Mouse (Mus musculus) hindbrain, embryonic 16.5 days (tissue): ENCODE results near the gene Slc26a8. TPM values are rescaled to one million over a fixed set of nuclear protein-coding genes. Genes with fewer than 3 reads are reported as not detected.

ENCODE experiments used
- ATAC-seq: fragments of 200-750 bp; cut with Nextera tagmentation; 2 replicates; pipeline ENCODE4 v1.8.0; 2017; ENCODE audit warnings: moderate TSS enrichment, moderate library complexity
- H3K27ac ChIP-seq: fragments of 300-500 bp; sonication (generic); 2 replicates; pipeline ENCODE4 v1.5.1; 2014; ENCODE audit warnings: low read depth, mild to moderate bottlenecking, control low read depth, low read length, moderate library complexity
- H3K27me3 ChIP-seq: fragments of 300-500 bp; sonication (generic); replicated peaks from 2 replicates; pipeline ENCODE4 v1.6.1; 2014; ENCODE audit warnings: low read length; ENCODE audit not compliant: control insufficient read depth, insufficient read depth
- H3K36me3 ChIP-seq: fragments of 300-500 bp; sonication (generic); 2 replicates; pipeline ENCODE4 v1.6.1; 2014; ENCODE audit warnings: mild to moderate bottlenecking, low read length, moderate library complexity, mixed read lengths; ENCODE audit not compliant: control insufficient read depth, insufficient read depth
- H3K4me1 ChIP-seq: fragments of 300-500 bp; sonication (generic); 2 replicates; pipeline ENCODE4 v1.6.1; 2014; ENCODE audit warnings: low read depth, low read length; ENCODE audit not compliant: control insufficient read depth, insufficient read depth
- H3K4me2 ChIP-seq: fragments of 300-500 bp; sonication (generic); 2 replicates; pipeline ENCODE4 v1.6.1; 2014; ENCODE audit warnings: mild to moderate bottlenecking, low read length, control low read depth, moderate library complexity
- H3K4me3 ChIP-seq: fragments of 300-500 bp; sonication (generic); 2 replicates; pipeline ENCODE4 v1.5.1; 2014; ENCODE audit warnings: mild to moderate bottlenecking, low read length, control low read depth, moderate library complexity
- H3K9ac ChIP-seq: fragments of 300-500 bp; sonication (generic); 2 replicates; pipeline ENCODE4 v1.6.1; 2014; ENCODE audit warnings: low read depth, mild to moderate bottlenecking, control low read depth, low read length, moderate library complexity
- H3K9me3 ChIP-seq: fragments of 300-500 bp; sonication (generic); 2 replicates; pipeline ENCODE4 v1.6.1; 2014; ENCODE audit warnings: mild to moderate bottlenecking, low read length, moderate library complexity; ENCODE audit not compliant: control insufficient read depth
- WGBS: fragments of 180-500 bp; shearing (Covaris S2); extraction: QIAGEN DNeasy Blood & Tissue Kit; methylation state at CpG from one replicate; pipeline ENCODE4 v1.1.7; 2014; 5-methylcytosine and 5-hydroxymethylcytosine counted together
- polyA plus RNA-seq: library from polyadenylated mRNA; unstranded; fragments of >200 nt; fragmentation: Nextera tagmentation; extraction: Ambion mirVana; gene quantifications from 2 replicates; pipeline ENCODE4 v1.2.1, GENCODE M21; 2015

The Slc26a8 gene
- polyA plus RNA-seq, 1 experiment from 2014 or later = 1.4 TPM

GRCm38 (mm10) chr17:28600780-28601179 is 89.3 kb downstream of the Slc26a8 start:
- no peak overlapping the region for H3K9ac ChIP-seq
- peaks cover 57% of the 10 kb centered on the region for H3K36me3 ChIP-seq
- H3K4me2 ChIP-seq = no peak overlapping the region
- H3K27me3 ChIP-seq = no peaks in the 10 kb centered on the region
- no peak for ATAC-seq
- no peak overlapping the region for H3K4me3 ChIP-seq
- no peak overlapping the region for H3K27ac ChIP-seq
- H3K4me1 ChIP-seq = no peaks in the 10 kb centered on the region
- H3K9me3 ChIP-seq = no peaks in the 10 kb centered on the region
- WGBS = 94% methylated on average over 5 of the region's 5 CpGs

- Histone ChIP-seq H3K27ac (no peak overlapping the region), H3K27me3 (no peaks in the 10 kb centered on the region), H3K9ac (no peak overlapping the region), H3K36me3 (peaks cover 43% of the 10 kb centered on the region), H3K4me1 (no peaks in the 10 kb centered on the region), H3K4me2 (no peak overlapping the region), H3K9me3 (no peaks in the 10 kb centered on the region), H3K4me3 (no peak overlapping the region)
- WGBS = 70% methylated on average over 4 of the region's 4 CpGs
- ATAC-seq = no peak
Observed at GRCm38 (mm10) chr17:28593965-28594364, 96.1 kb downstream of the Slc26a8 start.

- no peaks in the 10 kb centered on the region for H3K4me1 ChIP-seq
- no peak overlapping the region for H3K27ac ChIP-seq
- no peak; the same call in 1 of the 2 replicates for ATAC-seq
- no peak overlapping the region for H3K4me2 ChIP-seq
- 20% methylated on average over 4 of the region's 4 CpGs for WGBS
- H3K9ac ChIP-seq = no peak overlapping the region
- no peaks in the 10 kb centered on the region for H3K27me3 ChIP-seq
- no peaks in the 10 kb centered on the region for H3K9me3 ChIP-seq
- H3K4me3 ChIP-seq = no peak overlapping the region
- peaks cover 42% of the 10 kb centered on the region for H3K36me3 ChIP-seq
Observed at GRCm38 (mm10) chr17:28592998-28593397, 97.0 kb downstream of the Slc26a8 start.

GRCm38 (mm10) chr17:28591476-28591875 is 98.6 kb downstream of the Slc26a8 start:
- H3K27ac ChIP-seq = no peak overlapping the region
- H3K4me1 ChIP-seq = no peaks in the 10 kb centered on the region
- no peaks in the 10 kb centered on the region for H3K9me3 ChIP-seq
- WGBS = 97% methylated on average over 5 of the region's 5 CpGs
- H3K27me3 ChIP-seq = no peaks in the 10 kb centered on the region
- H3K9ac ChIP-seq = no peak overlapping the region
- ATAC-seq = no peak
- H3K4me2 ChIP-seq = no peak overlapping the region
- peaks cover 32% of the 10 kb centered on the region for H3K36me3 ChIP-seq
- H3K4me3 ChIP-seq = no peak overlapping the region

GRCm38 (mm10) chr17:28590596-28590995 is 99.4 kb downstream of the Slc26a8 start:
- H3K4me2 ChIP-seq = no peak overlapping the region
- no peaks in the 10 kb centered on the region for H3K4me1 ChIP-seq
- H3K27ac ChIP-seq = no peak overlapping the region
- H3K9ac ChIP-seq = no peak overlapping the region
- no peak for ATAC-seq
- no peaks in the 10 kb centered on the region for H3K9me3 ChIP-seq
- H3K4me3 ChIP-seq = no peak overlapping the region
- peaks cover 27% of the 10 kb centered on the region for H3K36me3 ChIP-seq
- no peaks in the 10 kb centered on the region for H3K27me3 ChIP-seq
- WGBS = 88% methylated on average over 3 of the region's 3 CpGs

- Histone ChIP-seq H3K27me3 (no peaks in the 10 kb centered on the region), H3K9me3 (no peaks in the 10 kb centered on the region), H3K27ac (no peak overlapping the region), H3K9ac (no peak overlapping the region), H3K4me2 (no peak overlapping the region), H3K36me3 (peaks cover 24% of the 10 kb centered on the region), H3K4me3 (no peak overlapping the region), H3K4me1 (no peaks in the 10 kb centered on the region)
- 71% methylated on average over 2 of the region's 2 CpGs for WGBS
- ATAC-seq = no peak
Observed at GRCm38 (mm10) chr17:28588591-28588990, 101.4 kb downstream of the Slc26a8 start.

Other genes starting within 250 kb of the Slc26a8 start
- gene Fkbp5, start 172.7 kb downstream of the Slc26a8 start, polyA plus RNA-seq = 26.7 and 30.8 TPM in 2 replicates
- gene Armc12, start 159.4 kb downstream of the Slc26a8 start, polyA plus RNA-seq = not detected in 2 replicates
- not detected in 2 replicates for gene Clpsl2, start 140.8 kb downstream of the Slc26a8 start, polyA plus RNA-seq
- not detected in 2 replicates for gene Clps, start 129.5 kb downstream of the Slc26a8 start, polyA plus RNA-seq
- gene Lhfpl5, start 114.6 kb downstream of the Slc26a8 start, polyA plus RNA-seq = 20.1 and 26.9 TPM in 2 replicates
- 79.4 and 80.8 TPM in 2 replicates for gene Srpk1, start 67.5 kb downstream of the Slc26a8 start, polyA plus RNA-seq
- gene Mapk14, start 1.1 kb upstream of the Slc26a8 start, polyA plus RNA-seq = 22.7 and 24.0 TPM in 2 replicates
- 1.9 TPM in 2 replicates for gene AC170998.1, start 35.9 kb upstream of the Slc26a8 start, polyA plus RNA-seq
- gene Mapk13, start 79.1 kb upstream of the Slc26a8 start, polyA plus RNA-seq = 1.2 and 2.0 TPM in 2 replicates
- 6.3 and 7.0 TPM in 2 replicates for gene Brpf3, start 110.9 kb upstream of the Slc26a8 start, polyA plus RNA-seq
- gene Pnpla1, start 168.2 kb upstream of the Slc26a8 start, polyA plus RNA-seq = not detected in 2 replicates
- gene 4930539E08Rik, start 225.1 kb upstream of the Slc26a8 start, polyA plus RNA-seq = 2.4 TPM in 2 replicates